Mouse (Mus musculus): Measurements from ENCODE around the gene Fgr. TPM values are rescaled to one million over a fixed set of nuclear protein-coding genes. Genes with fewer than 3 reads are reported as not detected.

The Fgr gene
- polyA plus RNA-seq, 1 experiment from 2014 or later: 0.45 TPM

DNA sequence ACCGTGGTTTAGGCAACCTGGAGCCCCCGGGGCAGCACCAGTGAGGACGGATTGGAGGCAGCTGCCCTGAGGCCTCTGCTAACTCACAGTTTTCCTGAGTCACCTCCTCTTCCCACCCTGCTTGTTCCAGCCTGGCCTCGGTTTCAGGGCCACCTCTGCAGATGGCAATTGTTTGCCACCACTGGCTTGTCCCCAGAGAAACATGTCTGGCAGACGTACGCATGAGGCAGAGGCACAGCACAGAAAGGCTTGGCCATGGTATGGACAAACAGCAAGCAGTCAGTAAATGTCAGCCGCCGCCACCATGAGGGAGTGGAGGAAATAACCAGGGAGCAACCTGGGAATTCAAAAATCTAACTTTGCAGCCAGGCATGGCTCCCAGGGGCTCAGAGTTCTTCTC lies 30.8 kb upstream of the Fgr start:
- Histone ChIP-seq H3K9ac (ENCODE audit: low read depth, low read length) (no peak overlapping the region), H3K27me3 (ENCODE audit: control insufficient read depth, insufficient read depth, low read length) (no peaks in the 10 kb centered on the region), H3K4me1 (ENCODE audit: control insufficient read depth, insufficient read depth, low read length) (peaks cover 20% of the 10 kb centered on the region), H3K4me3 (ENCODE audit: low read length) (no peak overlapping the region), H3K27ac (ENCODE audit: low read depth, low read length) (no peak overlapping the region), H3K9me3 (ENCODE audit: control insufficient read depth, low read length) (no peaks in the 10 kb centered on the region), H3K4me2 (replicated peaks; ENCODE audit: low read depth, low read length) (no peak overlapping the region), H3K36me3 (ENCODE audit: control insufficient read depth, insufficient read depth, low read length) (no peaks in the 10 kb centered on the region)
- ATAC-seq (ENCODE audit: low FRiP score, low TSS enrichment): no peak
- 58% methylated on average over 8 of the region's 8 CpGs for WGBS

- no peak for ATAC-seq (ENCODE audit: low FRiP score, low TSS enrichment)
- no peak overlapping the region for H3K9ac ChIP-seq (ENCODE audit: low read depth, low read length)
- H3K4me3 ChIP-seq (ENCODE audit: low read length): no peak overlapping the region
- H3K36me3 ChIP-seq (ENCODE audit: control insufficient read depth, insufficient read depth, low read length): no peaks in the 10 kb centered on the region
- no peaks in the 10 kb centered on the region for H3K27me3 ChIP-seq (ENCODE audit: control insufficient read depth, insufficient read depth, low read length)
- peaks cover 16% of the 10 kb centered on the region for H3K4me1 ChIP-seq (ENCODE audit: control insufficient read depth, insufficient read depth, low read length)
- no peak overlapping the region for H3K4me2 ChIP-seq (replicated peaks; ENCODE audit: low read depth, low read length)
- no peaks in the 10 kb centered on the region for H3K9me3 ChIP-seq (ENCODE audit: control insufficient read depth, low read length)
- no peak overlapping the region for H3K27ac ChIP-seq (ENCODE audit: low read depth, low read length)
- WGBS: 71% methylated on average over 12 of the region's 12 CpGs
Observed at GRCm38 (mm10) chr4:132944106-132944505, 29.8 kb upstream of the Fgr start.

GRCm38 (mm10) chr4:132944776-132945175 lies 29.1 kb upstream of the Fgr start:
- 60% methylated on average over 4 of the region's 4 CpGs for WGBS
- peaks cover 16% of the 10 kb centered on the region for H3K4me1 ChIP-seq (ENCODE audit: control insufficient read depth, insufficient read depth, low read length)
- H3K4me3 ChIP-seq (ENCODE audit: low read length): no peak overlapping the region
- no peak for ATAC-seq (ENCODE audit: low FRiP score, low TSS enrichment)
- no peak overlapping the region for H3K27ac ChIP-seq (ENCODE audit: low read depth, low read length)
- no peak overlapping the region for H3K4me2 ChIP-seq (replicated peaks; ENCODE audit: low read depth, low read length)
- H3K9ac ChIP-seq (ENCODE audit: low read depth, low read length): no peak overlapping the region
- no peaks in the 10 kb centered on the region for H3K9me3 ChIP-seq (ENCODE audit: control insufficient read depth, low read length)
- H3K27me3 ChIP-seq (ENCODE audit: control insufficient read depth, insufficient read depth, low read length): no peaks in the 10 kb centered on the region
- H3K36me3 ChIP-seq (ENCODE audit: control insufficient read depth, insufficient read depth, low read length): no peaks in the 10 kb centered on the region

DNA sequence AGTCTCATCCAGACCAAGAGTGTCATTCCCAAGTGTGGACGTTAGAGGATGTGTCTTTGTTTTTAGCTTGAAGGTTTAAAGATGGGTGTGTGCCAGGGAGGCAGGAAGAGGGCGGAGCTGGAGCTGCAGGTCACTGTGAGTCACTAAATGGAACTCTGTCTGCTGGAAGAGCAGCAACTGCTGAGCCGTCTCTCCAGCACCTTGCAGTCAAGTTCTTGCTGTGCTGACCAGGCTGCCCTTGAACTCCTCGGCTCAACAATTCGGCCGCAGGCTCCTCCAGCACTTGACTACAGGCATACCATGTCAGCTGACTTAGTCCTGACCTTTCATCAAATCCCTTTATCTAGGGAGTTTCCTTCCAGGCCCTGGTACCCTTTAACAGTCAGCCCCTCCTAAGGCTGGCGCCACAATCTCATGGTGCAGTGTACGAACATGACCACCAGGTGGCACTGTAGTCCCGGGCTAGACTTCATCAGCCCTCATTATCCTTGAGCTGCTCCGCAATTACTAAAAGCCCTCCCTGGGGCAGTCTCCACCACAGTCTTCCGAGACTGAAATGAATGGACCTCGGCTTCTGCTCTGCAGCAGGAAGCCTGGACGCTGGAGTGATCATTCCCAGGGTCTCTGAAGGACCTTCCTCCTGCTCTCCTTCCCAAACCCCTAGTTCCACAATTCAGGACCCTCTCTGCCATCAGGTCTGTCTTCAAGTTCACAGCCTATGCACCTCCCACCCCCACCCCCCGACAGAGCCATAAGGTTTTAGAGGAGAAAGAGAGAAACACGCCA lies 28.4 kb upstream of the Fgr start:
- ATAC-seq (ENCODE audit: low FRiP score, low TSS enrichment): peak; percentile 77
- H3K9ac ChIP-seq (ENCODE audit: low read depth, low read length): peak overlapping the region; percentile 47
- H3K4me1 ChIP-seq (ENCODE audit: control insufficient read depth, insufficient read depth, low read length): peaks cover 19% of the 10 kb centered on the region
- H3K27me3 ChIP-seq (ENCODE audit: control insufficient read depth, insufficient read depth, low read length): no peaks in the 10 kb centered on the region
- peak overlapping the region; percentile 46 for H3K4me2 ChIP-seq (replicated peaks; ENCODE audit: low read depth, low read length)
- WGBS: 3% methylated on average over 15 of the region's 15 CpGs
- peak overlapping the region; percentile 21 for H3K4me3 ChIP-seq (ENCODE audit: low read length)
- H3K36me3 ChIP-seq (ENCODE audit: control insufficient read depth, insufficient read depth, low read length): no peaks in the 10 kb centered on the region
- peak overlapping the region; percentile 73 for H3K27ac ChIP-seq (ENCODE audit: low read depth, low read length)
- no peaks in the 10 kb centered on the region for H3K9me3 ChIP-seq (ENCODE audit: control insufficient read depth, low read length)

DNA sequence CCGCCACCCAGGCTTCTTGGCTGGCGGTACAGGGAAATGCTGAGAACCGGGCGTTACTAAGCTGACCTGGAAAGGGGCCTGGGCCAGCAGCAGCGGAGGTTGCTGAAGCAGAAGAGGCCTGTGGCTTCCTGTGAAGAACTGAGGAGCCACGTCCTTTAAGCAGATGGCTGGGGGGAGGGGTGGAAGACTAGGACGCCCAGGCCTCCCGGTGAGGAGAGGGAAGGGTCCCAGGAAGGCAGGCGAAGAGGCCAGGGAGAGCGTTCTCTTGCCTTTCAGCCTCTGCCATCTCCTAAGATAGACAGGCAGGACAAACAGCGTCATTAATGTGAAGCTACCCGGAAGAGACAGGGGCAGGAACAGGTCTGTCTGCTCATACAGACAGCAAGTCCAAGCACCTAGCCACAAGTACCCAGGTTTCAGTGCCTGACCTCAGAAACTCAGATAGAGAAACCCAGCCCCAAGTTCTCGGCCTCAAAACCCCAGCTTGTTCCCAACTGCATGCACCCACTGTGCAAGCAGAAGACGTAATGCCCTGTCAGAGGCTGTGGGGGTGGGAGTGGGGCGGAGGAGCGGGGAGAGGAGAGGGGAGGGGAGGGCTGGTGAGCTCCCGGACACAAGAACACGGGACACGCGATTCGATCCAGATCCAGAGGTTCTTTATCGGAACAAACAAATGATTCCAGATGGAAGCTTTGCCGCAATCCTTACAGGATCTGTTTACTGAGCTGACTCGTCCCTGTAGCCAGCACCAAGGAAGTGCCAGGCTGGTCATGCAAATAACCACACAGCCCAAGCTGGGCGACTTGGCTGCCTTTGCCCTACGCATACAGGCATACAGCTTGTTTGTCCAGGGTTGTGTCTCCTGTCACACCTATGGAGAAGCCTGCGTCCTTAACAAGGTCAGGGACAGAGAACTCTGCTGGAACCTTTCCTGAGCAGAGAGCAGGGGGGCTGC lies 27.6 kb upstream of the Fgr start:
- no peaks in the 10 kb centered on the region for H3K27me3 ChIP-seq (ENCODE audit: control insufficient read depth, insufficient read depth, low read length)
- peaks cover 18% of the 10 kb centered on the region for H3K4me1 ChIP-seq (ENCODE audit: control insufficient read depth, insufficient read depth, low read length)
- peak overlapping the region; percentile 21 for H3K4me3 ChIP-seq (ENCODE audit: low read length)
- no peaks in the 10 kb centered on the region for H3K9me3 ChIP-seq (ENCODE audit: control insufficient read depth, low read length)
- WGBS: 13% methylated on average over 27 of the region's 27 CpGs
- H3K4me2 ChIP-seq (replicated peaks; ENCODE audit: low read depth, low read length): peak overlapping the region; percentile 46
- H3K9ac ChIP-seq (ENCODE audit: low read depth, low read length): peak overlapping the region; percentile 47
- H3K36me3 ChIP-seq (ENCODE audit: control insufficient read depth, insufficient read depth, low read length): no peaks in the 10 kb centered on the region
- ATAC-seq (ENCODE audit: low FRiP score, low TSS enrichment): peak; percentile 65
- H3K27ac ChIP-seq (ENCODE audit: low read depth, low read length): peak overlapping the region; percentile 73

GRCm38 (mm10) chr4:132949882-132950532 lies 23.9 kb upstream of the Fgr start:
- 26% methylated on average over 24 of the region's 24 CpGs for WGBS
- Histone ChIP-seq H3K27ac (ENCODE audit: low read depth, low read length) (no peak overlapping the region), H3K9ac (ENCODE audit: low read depth, low read length) (no peak overlapping the region), H3K27me3 (ENCODE audit: control insufficient read depth, insufficient read depth, low read length) (no peaks in the 10 kb centered on the region), H3K4me3 (ENCODE audit: low read length) (peak overlapping the region; percentile 12; the same call in 1 of the 2 replicates), H3K36me3 (ENCODE audit: control insufficient read depth, insufficient read depth, low read length) (no peaks in the 10 kb centered on the region), H3K9me3 (ENCODE audit: control insufficient read depth, low read length) (no peaks in the 10 kb centered on the region), H3K4me1 (ENCODE audit: control insufficient read depth, insufficient read depth, low read length) (peaks cover 18% of the 10 kb centered on the region), H3K4me2 (replicated peaks; ENCODE audit: low read depth, low read length) (peak overlapping the region; percentile 32)
- ATAC-seq (ENCODE audit: low FRiP score, low TSS enrichment): no peak

DNA sequence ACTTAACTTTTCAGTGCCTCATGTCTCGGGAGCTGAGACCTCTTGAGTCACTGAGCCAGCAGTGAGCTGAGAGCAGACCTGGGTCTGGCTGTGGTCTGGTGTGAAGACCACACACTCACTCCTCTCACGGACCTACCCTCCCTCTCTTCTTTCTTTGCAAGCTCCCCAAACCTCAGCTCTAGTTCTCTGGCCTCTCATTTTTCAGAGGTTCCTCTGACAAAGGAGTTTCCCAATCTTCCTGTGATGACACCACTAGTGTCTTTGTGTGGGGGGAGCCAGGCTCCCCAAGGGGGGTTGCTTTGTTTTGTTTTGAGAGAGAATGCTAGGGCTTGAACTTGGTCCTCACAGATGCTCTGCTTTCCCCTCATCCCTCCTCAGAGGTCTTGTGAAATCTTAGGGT lies 22.9 kb upstream of the Fgr start:
- no peaks in the 10 kb centered on the region for H3K9me3 ChIP-seq (ENCODE audit: control insufficient read depth, low read length)
- ATAC-seq (ENCODE audit: low FRiP score, low TSS enrichment): no peak
- no peak overlapping the region for H3K27ac ChIP-seq (ENCODE audit: low read depth, low read length)
- WGBS: 8% methylated on average over 2 of the region's 2 CpGs
- H3K27me3 ChIP-seq (ENCODE audit: control insufficient read depth, insufficient read depth, low read length): no peaks in the 10 kb centered on the region
- H3K9ac ChIP-seq (ENCODE audit: low read depth, low read length): no peak overlapping the region
- H3K4me1 ChIP-seq (ENCODE audit: control insufficient read depth, insufficient read depth, low read length): peaks cover 14% of the 10 kb centered on the region
- H3K4me2 ChIP-seq (replicated peaks; ENCODE audit: low read depth, low read length): no peak overlapping the region
- H3K4me3 ChIP-seq (ENCODE audit: low read length): no peak overlapping the region
- no peaks in the 10 kb centered on the region for H3K36me3 ChIP-seq (ENCODE audit: control insufficient read depth, insufficient read depth, low read length)

- Histone ChIP-seq H3K4me1 (ENCODE audit: control insufficient read depth, insufficient read depth, low read length) (peaks cover 15% of the 10 kb centered on the region), H3K4me2 (replicated peaks; ENCODE audit: low read depth, low read length) (no peak overlapping the region), H3K27ac (ENCODE audit: low read depth, low read length) (no peak overlapping the region), H3K9me3 (ENCODE audit: control insufficient read depth, low read length) (no peaks in the 10 kb centered on the region), H3K4me3 (ENCODE audit: low read length) (no peak overlapping the region), H3K36me3 (ENCODE audit: control insufficient read depth, insufficient read depth, low read length) (no peaks in the 10 kb centered on the region), H3K9ac (ENCODE audit: low read depth, low read length) (no peak overlapping the region), H3K27me3 (ENCODE audit: control insufficient read depth, insufficient read depth, low read length) (no peaks in the 10 kb centered on the region)
- no peak for ATAC-seq (ENCODE audit: low FRiP score, low TSS enrichment)
- WGBS: 56% methylated on average over 7 of the region's 7 CpGs
Observed at GRCm38 (mm10) chr4:132954530-132955394, 19.1 kb upstream of the Fgr start.

All from kidney, embryonic 14.5 days (tissue).